Mouse (Mus musculus) urinary bladder, adult 2 months (tissue): ENCODE measurements around the gene Ralgps1. TPM values are rescaled to one million over a fixed set of nuclear protein-coding genes. Genes with fewer than 3 reads are reported as not detected.

Source experiments
- polyA plus RNA-seq: library from polyadenylated mRNA; depleted of rRNA; stranded (reverse); fragments of >200 nt; gene quantifications from 2 replicates; pipeline ENCODE4 v1.2.3, GENCODE M21; 2012; rRNA removed

Gene Ralgps1
- polyA plus RNA-seq, 1 experiment = 8.4 TPM

Other genes with a start within 250 kb of the Ralgps1 start
- 3.7 TPM in 2 replicates for gene Garnl3, start 239.8 kb downstream of the Ralgps1 start, polyA plus RNA-seq
- 67.7 and 73.5 TPM in 2 replicates for gene Angptl2, start 155.4 kb downstream of the Ralgps1 start, polyA plus RNA-seq
- gene Zbtb34, start 59.8 kb upstream of the Ralgps1 start, polyA plus RNA-seq = 9.5 and 9.7 TPM in 2 replicates
- gene Zbtb43, start 97.1 kb upstream of the Ralgps1 start, polyA plus RNA-seq = 13.9 and 16.2 TPM in 2 replicates